Mouse (Mus musculus) cerebellum, adult 9-10 months (tissue): ENCODE measurements at regions not wholly inside any gene's neighbourhood (a gene's known extent, or its start where the extent isn't known, plus 50 kb on each side); places are given as distances from the start of the nearest gene placed in this dataset.

Experiments used
- DNase-seq: peaks from one replicate; pipeline ENCODE4 v3.0.0; 2022

GRCm38 (mm10) chr9:27557886-27558285, 161.3 kb downstream of the Spata19 start:
- DNase-seq, result no peak

DNA sequence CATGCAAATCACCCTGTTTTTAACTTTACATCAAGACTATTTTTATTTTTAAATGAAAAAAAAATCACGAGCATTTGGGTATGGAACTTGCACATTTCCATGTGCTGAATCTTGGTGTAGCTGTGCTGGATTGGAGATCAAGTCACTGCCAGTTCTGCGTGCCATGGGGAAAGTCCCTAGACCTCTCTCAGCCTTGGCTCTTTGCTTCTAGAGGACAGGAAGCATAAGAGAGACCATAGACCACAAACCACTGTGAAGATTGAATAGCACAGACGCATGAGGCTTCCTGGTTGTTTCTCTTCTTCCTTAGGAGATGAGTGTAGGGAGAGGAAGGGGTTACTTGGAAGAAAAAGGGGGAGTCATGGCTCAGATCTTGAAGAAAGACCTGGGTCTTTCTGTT, 161.7 kb downstream of the Spata19 start:
- DNase-seq, result no peak

DNA sequence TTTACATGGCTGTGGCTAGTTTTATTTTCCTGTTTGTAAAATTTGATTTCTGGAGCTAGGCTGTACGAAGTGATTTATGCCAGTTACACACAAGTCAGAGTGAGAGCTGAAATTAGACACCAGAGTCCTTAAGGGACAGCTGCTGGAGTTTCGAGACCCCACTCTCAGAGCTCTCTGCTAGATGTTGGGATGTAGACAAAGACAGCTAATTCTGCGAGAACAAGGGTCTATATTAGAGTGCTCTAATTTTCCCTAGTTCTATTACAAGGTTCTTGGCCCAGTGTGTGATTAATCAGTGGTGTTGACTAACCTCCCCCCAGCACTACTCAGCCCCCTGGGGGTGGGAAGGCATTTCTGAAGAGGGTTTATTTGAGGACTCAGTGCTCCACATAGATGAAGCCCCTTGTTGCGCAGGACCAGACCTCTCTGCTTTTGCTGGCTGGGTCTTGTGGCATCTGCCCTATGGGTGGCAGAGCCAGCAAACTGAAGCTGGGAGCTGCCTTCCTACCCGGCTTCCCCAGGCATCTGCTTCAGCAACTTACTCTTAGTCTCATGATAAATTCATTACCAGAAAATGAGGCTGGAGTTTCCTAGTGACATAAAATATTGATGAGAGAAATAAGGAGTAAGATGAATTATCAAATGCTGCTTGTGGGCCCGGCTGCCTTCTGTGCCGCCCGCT, 171.9 kb downstream of the Spata19 start:
- no peak for DNase-seq

- DNase-seq, result no peak
Observed at GRCm38 (mm10) chr9:27569054-27569387, 172.4 kb downstream of the Spata19 start.

- DNase-seq, result no peak
Observed at GRCm38 (mm10) chr9:27617096-27617839, 173.3 kb upstream of the Opcml start.

DNA sequence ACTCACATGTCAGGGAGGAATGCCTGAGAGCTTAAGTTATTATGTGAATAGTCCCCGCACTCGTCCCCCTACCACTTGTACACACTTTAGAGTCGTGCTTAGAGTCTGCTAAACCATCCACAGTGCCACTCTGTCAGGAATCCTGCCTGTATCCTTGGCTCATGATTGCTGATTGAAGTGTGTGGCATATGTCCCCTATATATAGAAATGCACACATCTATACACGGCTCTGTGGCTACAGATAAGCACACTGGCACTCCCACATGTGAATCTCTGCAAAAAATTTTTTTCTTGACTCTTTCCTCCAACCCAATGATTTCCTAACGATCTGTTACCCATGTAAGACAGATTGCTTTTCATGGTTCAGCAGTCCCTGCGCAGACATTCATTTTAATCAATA, 155.7 kb upstream of the Opcml start:
- no peak for DNase-seq

GRCm38 (mm10) chr9:27640611-27641010, 150.0 kb upstream of the Opcml start:
- DNase-seq, result no peak

GRCm38 (mm10) chr9:27643312-27643711, 147.3 kb upstream of the Opcml start:
- DNase-seq, result no peak

- DNase-seq, result no peak
Observed at GRCm38 (mm10) chr9:27643916-27644315, 146.7 kb upstream of the Opcml start.

GRCm38 (mm10) chr9:27645435-27645834, 145.1 kb upstream of the Opcml start:
- no peak for DNase-seq

DNA sequence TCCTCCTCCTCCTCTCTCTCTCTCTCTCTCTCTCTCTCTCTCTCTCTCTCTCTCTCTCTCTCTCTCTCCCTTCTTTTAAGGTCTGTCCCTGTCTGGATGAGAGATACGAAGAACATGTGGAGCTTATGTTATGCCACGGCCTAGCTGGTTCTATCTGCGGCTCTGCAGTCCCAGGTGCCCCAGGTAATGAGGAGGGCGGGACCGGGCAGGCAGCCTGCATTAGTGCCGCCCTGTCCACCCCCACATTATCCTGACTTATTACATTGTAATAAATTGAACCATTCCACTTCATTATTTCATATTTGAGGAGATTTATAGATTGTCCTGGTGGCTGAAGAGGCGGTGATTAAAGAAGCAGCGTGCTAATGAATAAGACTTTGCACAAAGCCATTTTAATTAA, 144.5 kb upstream of the Opcml start:
- no peak for DNase-seq

DNA sequence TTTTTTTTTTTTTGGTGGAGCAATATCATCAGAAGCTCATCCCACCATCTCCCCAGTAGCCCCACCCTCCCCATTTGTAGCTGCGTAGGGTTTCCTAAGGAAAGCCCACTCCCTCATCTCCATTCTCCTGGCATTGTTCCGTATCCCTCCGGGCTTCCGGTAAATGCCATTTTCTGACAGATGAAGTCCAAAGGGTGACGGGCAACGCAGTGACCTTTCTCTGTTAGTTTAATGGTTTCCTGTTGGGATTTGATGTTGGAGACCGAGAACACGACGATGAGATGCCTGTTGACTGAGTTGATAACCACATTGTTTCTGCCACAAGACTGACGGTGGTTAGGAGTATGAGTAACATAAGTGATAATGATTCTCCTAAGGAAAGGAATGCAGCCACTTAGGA, 143.6 kb upstream of the Opcml start:
- DNase-seq, result no peak

GRCm38 (mm10) chr9:27658001-27658400, 132.6 kb upstream of the Opcml start:
- DNase-seq, result no peak

DNA sequence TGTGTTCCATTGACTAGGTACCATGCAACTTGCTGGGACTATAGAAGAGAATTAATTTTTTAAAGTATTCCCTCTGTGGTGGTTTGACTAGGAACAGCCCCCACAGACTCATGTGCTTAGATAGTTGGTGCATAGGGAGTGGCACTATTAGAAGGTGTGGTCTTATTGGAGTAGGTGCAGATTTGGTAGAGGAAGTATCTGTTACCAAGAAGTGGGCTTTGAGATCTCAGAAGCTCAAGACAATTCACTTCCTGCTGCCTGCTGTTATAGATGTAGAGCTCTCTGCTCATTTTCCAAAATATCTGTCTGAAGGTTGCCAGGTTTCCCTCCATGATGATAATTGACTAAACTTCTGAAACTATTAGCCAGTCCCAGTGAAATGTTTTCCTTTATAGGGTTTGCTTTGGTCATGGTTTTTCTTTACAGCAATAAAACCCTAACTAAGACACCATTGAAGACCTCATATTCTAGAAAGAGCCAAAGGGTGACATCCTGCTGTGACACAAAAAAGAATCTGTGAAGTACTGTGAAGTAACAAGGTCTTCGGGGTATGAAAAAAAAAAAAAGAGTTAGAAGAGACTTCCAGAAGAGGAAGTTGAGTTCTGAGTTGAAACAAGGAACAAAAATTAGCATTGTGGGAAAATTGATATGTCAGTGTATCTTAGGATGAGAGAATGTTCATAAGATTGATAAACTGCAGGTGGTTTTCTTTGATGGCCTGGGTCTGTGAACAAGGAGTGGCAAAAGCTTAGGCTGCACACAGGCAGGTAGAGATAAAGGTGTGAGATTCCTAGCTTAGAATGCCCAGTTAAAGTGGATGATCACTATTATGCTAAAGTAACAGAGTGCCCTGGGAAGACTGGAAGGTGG, 128.9 kb upstream of the Opcml start:
- DNase-seq, result no peak

DNA sequence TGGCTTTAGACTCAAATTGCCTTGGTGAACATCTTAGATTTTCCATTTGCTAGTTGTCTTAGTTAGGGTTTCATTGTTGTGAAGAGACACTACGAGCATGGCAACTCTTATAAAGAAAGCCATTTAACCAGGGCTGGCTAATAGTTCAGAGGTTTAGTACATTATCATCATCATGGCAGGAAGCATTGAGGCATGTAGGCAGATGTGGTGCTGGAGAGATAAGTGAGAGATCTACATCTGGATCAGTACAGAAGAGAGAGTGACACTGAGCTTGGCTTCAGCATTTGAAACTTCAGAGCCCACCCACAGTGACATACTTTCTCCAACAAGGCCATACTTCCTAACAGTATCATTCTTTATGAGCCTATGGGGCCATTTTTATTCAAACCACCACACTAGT, 127.3 kb upstream of the Opcml start:
- no peak for DNase-seq

- DNase-seq, result no peak
Observed at GRCm38 (mm10) chr9:27665659-27666058, 124.9 kb upstream of the Opcml start.

- no peak for DNase-seq
Observed at GRCm38 (mm10) chr9:27670032-27670740, 120.4 kb upstream of the Opcml start.

- DNase-seq, result no peak
Observed at GRCm38 (mm10) chr9:27685325-27685724, 105.2 kb upstream of the Opcml start.

- no peak for DNase-seq
Observed at GRCm38 (mm10) chr9:27691616-27692015, 99.0 kb upstream of the Opcml start.

DNA sequence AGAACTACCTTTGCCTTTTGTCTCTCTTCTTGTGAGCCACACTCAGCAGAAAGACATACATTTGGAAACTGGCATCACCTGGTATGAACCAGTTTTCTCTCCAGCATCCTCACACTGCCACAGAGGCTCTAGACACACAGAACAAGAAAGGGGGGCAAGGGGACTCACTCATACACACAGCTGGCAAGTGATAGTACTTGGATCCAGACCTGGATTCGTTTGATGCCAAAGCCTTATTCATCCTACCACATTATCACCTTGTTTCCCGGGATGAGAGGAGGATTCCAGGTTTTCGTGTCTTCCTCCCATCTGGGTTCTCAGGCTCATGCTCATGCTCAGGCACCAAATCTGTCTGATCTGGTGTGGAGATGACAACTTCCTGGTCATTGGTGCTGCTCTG, 97.8 kb upstream of the Opcml start:
- DNase-seq, result no peak

DNA sequence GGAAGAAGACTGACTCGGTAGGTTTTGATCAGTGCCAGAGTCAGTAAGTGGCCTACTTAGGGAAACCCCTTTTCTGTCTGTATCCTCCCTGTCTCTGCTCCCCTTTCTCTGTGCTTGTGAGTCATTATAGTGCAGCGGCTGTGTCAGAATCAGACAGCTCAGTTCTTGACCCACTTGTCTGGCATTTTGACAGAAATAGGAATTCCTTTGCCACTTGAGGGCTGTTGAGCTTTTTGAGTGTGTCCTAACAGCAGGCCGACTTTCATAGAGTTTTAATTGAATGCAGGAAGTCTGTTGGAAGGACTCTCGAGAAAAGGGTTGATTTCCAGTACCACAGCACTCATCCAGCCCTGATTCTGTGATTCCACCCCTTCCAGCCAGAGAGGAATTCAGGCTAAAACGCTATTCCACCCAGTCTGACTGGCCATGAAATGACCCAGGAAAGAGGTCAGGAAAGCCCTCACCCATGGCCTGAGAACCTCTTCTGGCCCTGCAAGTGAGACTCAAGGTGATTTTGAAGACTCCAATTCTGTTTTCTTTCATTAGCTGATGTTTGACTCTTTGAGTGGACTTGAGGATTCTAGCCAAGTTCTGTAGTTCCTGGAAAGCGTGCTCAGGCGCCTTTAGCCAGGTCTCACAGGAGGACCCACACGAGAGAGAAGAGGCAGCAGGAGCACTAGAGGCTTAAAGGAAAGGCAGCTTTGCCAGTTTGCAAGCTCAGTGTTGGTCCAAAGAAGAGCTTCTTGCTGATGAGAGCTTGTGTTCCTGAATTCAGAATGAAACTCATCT, 95.6 kb upstream of the Opcml start:
- DNase-seq, result no peak

- no peak for DNase-seq
Observed at GRCm38 (mm10) chr9:27701559-27701958, 89.0 kb upstream of the Opcml start.
